Mouse (Mus musculus): ENCODE measurements at regions not wholly inside any gene's neighbourhood (a gene's known extent, or its start where the extent isn't known, plus 50 kb on each side); places are given as distances from the start of the nearest gene placed in this dataset.
A peak's percentile ranks its signal among the peaks of the same experiment; 100 is the strongest.
"Not testable (repeated sequence)": the region's sequence is repeated elsewhere in the genome, so short reads cannot be mapped to it uniquely, and the experiment has no call there.

- WGBS, result 44% methylated on average over 2 of the region's 2 CpGs
- no peak for ATAC-seq (replicated peaks; ENCODE audit: low FRiP score)
Measured at GRCm38 (mm10) chrX:15813771-15814170, 708.9 kb upstream of the Cypt1 start.

GRCm38 (mm10) chrX:15846119-15846877 lies 676.4 kb upstream of the Cypt1 start:
- H3K4me2 ChIP-seq (ENCODE audit: low read depth, low read length, severe bottlenecking); H3K9ac ChIP-seq (ENCODE audit: low read length); H3K27ac ChIP-seq (ENCODE audit: low read depth, low read length); H3K9me3 ChIP-seq (ENCODE audit: control insufficient read depth, low read length); H3K4me1 ChIP-seq (replicated peaks; ENCODE audit: control insufficient read depth, insufficient read depth, low read length); H3K36me3 ChIP-seq (ENCODE audit: control insufficient read depth, insufficient read depth, low read length); H3K27me3 ChIP-seq (ENCODE audit: control insufficient read depth, insufficient read depth, low read length); H3K4me3 ChIP-seq (ENCODE audit: low read depth, low read length); DNase-seq (ENCODE audit: low spot score): not testable (repeated sequence)
- ATAC-seq (replicated peaks; ENCODE audit: low FRiP score), result peak; percentile 42; the same call in 1 of the 2 replicates
- WGBS, result 31% methylated on average over 3 of the region's 3 CpGs

More at GRCm38 (mm10) chrX:15813771-15814170, 708.9 kb upstream of the Cypt1 start:
- no peaks in the 10 kb centered on the region for H3K4me1 ChIP-seq (replicated peaks; ENCODE audit: control insufficient read depth, insufficient read depth, low read length)
- H3K27me3 ChIP-seq (ENCODE audit: control insufficient read depth, insufficient read depth, low read length), result no peaks in the 10 kb centered on the region
- no peak overlapping the region for H3K9ac ChIP-seq (ENCODE audit: low read length)
- H3K36me3 ChIP-seq (ENCODE audit: control insufficient read depth, insufficient read depth, low read length), result no peaks in the 10 kb centered on the region
- no peak overlapping the region for H3K4me2 ChIP-seq (ENCODE audit: low read depth, low read length, severe bottlenecking)
- no peak for DNase-seq (ENCODE audit: low spot score)
- no peaks in the 10 kb centered on the region for H3K9me3 ChIP-seq (ENCODE audit: control insufficient read depth, low read length)
- H3K4me3 ChIP-seq (ENCODE audit: low read depth, low read length), result no peak overlapping the region
- H3K27ac ChIP-seq (ENCODE audit: low read depth, low read length), result no peak overlapping the region
